Mouse (Mus musculus) T-helper 1 cell (primary cell): ENCODE measurements around the gene Cep78.

ENCODE experiments used
- in situ Hi-C: fragments of 300-600 bp; cut with MboI, MseI; formaldehyde crosslinking; loops from one replicate; pipeline ENCODE4 v1.15.1; 2025; ENCODE audit warnings: high pct_unique_total_duplicates

The Cep78 gene

GRCm38 (mm10) chr19:15965082-15965481, 19.7 kb downstream of the Cep78 start:
- in situ Hi-C loops = loop anchor here (5.0 kb wide), 1 partner anchor 103 kb away; no protein-coding TSS in a partner anchor

DNA sequence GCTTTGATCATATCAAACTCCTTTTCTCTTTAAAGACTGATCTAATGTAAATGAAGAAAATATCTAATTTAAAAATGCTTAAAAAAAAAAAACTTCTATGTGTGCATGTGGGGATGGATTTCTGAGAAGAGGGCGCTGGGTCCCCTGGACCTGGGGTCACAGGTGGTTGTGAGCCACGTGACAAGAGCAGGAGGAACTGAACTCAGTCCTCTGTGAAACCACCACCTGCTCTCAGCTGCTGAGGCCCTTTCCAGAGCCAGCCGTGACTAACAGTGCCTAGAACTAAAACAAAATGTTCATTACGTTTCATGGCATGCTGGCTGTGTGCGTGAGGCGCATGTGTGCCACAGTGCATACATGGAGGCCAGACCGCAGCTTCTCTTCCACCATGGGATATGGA, 20.3 kb downstream of the Cep78 start:
- in situ Hi-C loops = no loop called here

- in situ Hi-C loops = no loop called here
Observed at GRCm38 (mm10) chr19:15963011-15963695, 21.6 kb downstream of the Cep78 start.

GRCm38 (mm10) chr19:15962313-15962712, 22.5 kb downstream of the Cep78 start:
- in situ Hi-C loops = no loop called here

DNA sequence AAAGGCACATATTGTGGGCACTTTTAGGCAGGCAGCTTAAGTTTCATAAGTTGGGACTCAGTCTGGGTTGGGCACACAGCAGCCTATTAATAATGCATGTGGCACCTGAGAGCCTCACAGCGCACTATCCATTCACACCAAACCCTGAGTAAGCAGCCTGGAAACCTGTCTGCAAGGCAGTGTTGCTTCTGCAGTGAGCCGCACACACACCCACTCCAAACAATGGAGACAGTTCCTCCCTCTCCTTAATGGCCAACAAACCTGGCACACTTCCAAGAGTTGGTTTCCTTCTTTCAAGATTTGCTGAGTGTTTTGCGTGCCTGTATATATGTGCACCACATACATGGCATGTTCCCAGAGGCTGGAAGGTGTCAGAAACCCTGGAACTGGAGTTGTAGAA, 34.6 kb downstream of the Cep78 start:
- in situ Hi-C loops = no loop called here

GRCm38 (mm10) chr19:15948867-15949266, 35.9 kb downstream of the Cep78 start:
- in situ Hi-C loops = no loop called here

- in situ Hi-C loops = no loop called here
Observed at GRCm38 (mm10) chr19:15948426-15948825, 36.4 kb downstream of the Cep78 start.

GRCm38 (mm10) chr19:15947237-15947636, 37.6 kb downstream of the Cep78 start, which contains the start of gene Psat1:
Psat1 (minus strand) TSS chr19:15947337.
- in situ Hi-C loops = no loop called here

DNA sequence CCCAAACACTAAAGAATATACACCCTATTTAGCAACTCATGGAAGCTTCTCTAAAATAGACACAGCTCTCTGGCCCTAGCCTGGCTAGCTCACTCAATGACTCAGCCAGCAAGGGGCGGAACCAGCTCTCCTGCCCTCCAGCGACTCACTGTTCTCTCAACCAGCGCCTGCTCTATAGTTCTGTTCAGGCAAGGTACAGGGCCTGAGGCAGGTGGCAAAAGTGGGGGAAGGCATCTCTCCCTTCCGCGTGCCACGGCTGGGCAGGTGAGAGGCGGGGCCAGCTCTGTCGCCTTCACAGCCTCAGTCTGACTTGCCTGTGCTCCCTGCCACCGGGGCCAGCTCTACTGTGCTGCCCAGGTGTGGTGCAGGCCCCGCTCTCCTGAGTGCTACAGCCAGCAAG, 38.1 kb downstream of the Cep78 start:
- in situ Hi-C loops = no loop called here

GRCm38 (mm10) chr19:15943117-15943423, 41.7 kb downstream of the Cep78 start:
- in situ Hi-C loops = no loop called here

DNA sequence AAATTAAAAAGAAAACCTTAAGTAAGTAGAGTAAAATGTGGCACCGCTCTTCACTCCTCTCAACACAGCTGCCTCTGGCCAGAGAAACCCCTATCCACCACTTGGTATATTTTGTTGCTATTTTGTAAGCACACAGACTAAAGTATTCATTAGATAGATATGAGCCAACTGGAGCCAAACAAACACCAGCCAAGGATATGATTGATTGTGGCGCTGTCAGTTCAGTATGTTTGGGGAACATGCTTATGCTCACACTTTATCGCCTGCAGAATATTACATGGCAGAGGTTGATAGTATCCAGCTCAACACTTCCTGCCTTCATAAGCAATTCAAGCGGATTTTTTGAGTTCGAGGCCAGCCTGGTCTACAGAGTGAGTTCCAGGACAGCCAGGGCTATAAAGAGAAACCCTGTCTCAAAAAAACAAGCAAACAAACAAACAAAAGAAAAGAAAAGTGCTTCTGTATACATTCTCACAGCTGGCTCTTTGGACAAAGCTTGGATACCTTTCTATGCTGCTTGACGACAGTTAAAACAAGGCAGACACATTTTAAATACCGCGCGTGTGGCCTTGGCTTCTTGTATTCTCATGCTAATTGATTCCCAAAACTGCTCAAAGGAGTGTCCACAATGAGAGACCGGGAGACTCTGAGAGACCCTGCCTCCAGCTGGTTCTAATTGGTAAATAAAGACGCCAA, 42.2 kb downstream of the Cep78 start:
- in situ Hi-C loops = no loop called here

- in situ Hi-C loops = no loop called here
Observed at GRCm38 (mm10) chr19:15941399-15941798, 43.4 kb downstream of the Cep78 start.

GRCm38 (mm10) chr19:15925719-15926045, 59.1 kb downstream of the Cep78 start:
- in situ Hi-C loops = no loop called here

GRCm38 (mm10) chr19:15924866-15925718, 59.7 kb downstream of the Cep78 start:
- in situ Hi-C loops = no loop called here

DNA sequence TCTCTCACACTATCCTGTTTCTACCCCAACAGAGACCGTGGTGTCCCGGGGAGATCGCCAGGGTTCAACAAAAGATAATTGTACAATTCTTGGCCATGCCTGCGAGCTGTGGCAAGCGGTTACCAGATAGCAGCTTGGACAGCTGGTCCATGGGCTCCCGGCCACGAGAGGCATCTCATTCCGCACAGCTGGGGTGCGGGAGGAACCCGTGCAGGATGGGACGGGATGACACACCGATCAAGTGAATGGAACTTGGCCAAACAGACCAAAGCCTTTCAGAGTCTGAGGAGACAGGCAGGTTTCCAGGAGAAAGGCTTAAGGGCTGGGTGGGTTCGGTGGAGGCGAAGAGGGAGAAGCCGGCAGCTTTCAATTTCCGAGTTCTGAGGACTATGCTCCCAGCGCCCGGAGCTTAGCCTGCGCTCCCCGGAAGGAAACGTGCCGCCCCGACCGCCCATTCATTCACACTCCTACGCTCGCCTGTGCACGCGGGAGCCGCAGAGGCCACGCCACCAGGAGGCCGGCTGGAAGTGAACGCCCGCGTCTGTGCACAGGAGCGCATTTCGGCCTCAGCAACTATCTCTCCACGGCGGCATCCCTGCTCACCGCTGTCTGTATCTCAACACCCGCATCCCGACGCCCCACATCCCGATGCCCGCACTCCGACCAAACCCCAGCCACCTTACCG, 60.5 kb downstream of the Cep78 start:
- in situ Hi-C loops = no loop called here

DNA sequence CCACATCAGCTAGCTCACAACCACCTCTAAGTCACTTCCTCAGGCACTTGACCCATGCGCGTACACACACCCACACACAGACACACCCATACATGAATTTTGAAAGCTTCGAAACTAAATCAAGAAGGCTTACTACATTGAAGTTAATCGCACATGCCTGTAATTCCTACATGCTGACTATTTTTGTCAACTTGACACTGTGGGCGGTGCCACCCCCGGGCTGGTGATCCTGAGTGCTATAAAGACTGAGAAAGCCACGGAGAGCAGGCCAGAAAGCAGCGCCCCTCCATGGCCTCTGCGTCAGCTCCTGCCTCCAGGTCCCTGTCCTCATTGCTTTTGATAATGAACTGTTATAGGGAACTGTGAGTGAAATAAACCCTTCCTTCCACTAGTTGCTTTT, 61.4 kb downstream of the Cep78 start:
- in situ Hi-C loops = no loop called here

DNA sequence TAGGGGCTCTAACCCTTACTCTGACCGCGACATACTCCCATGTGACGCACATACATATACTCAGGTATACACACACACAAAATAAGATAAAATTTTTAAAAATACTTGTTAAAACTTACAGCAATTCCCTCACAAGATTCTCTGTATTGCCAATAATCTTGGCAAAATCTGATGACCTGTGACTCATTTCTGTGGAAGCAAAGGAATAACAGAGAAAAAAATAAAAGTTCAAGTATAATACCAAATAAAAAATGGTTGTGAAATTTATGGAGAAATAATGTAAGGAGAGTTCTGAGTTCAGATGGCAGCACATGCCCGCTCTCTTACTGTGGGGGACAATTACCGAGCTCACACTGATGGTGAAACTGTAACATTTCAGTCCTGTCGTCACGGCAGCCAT, 65.5 kb downstream of the Cep78 start:
- in situ Hi-C loops = no loop called here

DNA sequence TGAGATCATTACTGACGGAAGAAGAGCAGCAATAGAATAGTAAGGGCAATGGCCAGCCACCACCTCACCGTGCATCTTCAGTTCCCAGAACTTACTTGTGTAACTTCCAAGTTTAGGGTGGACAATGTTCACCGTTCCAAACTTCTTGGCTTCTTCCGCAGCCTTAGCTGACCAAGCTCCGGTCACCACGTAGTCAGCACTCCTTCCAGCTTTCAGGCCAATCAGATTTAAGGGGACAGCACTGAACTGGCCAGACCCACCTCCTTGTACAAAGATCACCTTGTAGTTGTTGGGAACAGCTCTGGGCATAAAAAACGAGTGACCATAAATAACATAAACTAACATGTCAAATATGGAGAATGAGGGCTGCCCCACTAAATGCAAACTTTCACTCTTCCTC, 66.7 kb downstream of the Cep78 start:
- in situ Hi-C loops = no loop called here

- in situ Hi-C loops = no loop called here
Observed at GRCm38 (mm10) chr19:15913249-15913997, 71.4 kb downstream of the Cep78 start.

DNA sequence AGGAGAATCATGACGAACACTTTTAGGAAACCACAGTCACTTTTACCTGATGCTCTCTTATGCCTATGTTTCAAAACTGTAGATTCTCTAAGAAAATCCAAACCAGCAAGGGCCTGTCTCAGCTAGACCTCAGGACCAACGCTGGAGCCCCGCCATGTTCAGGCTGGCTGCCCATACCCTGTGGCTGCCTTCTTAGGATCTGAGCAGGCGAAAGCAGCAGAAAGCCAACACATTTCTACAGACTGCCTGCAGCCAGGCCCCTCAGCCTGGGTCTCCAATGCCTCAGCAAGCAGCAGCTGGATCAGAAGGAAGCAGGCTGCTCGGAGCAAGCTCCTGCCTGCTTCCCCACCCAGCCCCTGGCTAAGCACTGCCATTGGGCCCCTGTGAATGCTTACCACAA, 73.3 kb downstream of the Cep78 start:
- in situ Hi-C loops = no loop called here

DNA sequence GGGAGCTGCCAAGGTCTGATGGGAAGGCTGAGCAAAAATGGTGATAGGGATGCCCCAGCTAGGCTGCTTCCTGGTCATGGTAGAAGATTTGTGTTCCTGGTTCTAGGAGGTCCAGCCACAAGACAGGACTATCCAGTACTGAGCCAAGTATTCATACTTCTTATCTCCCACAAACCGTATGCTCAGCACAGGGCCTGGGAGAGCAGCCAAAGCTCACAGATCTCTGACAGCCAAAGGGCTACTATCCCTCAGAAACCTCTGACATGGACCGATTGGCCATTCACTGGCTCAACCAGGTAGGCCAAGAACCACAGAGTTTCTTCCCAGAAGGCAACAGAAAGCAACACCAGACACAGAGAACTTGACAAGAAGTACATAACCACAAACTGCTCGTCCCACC, 73.8 kb downstream of the Cep78 start:
- in situ Hi-C loops = no loop called here
